Mouse (Mus musculus) heart, embryonic 12.5 days (tissue): ENCODE measurements at regions not wholly inside any gene's neighbourhood (a gene's known extent, or its start where the extent isn't known, plus 50 kb on each side); places are given as distances from the start of the nearest gene placed in this dataset.

Experiments
- ATAC-seq: fragments of 200-750 bp; cut with Nextera tagmentation; 2 replicates; pipeline ENCODE4 v1.8.0; 2017; ENCODE audit warnings: moderate TSS enrichment, moderate library complexity; ENCODE audit not compliant: insufficient number of reproducible peaks, low FRiP score
- H3K27ac ChIP-seq: fragments of 300-500 bp; sonication (generic); 2 replicates; pipeline ENCODE4 v1.5.1; 2016; ENCODE audit warnings: mild to moderate bottlenecking, moderate library complexity; ENCODE audit not compliant: poor library complexity, severe bottlenecking
- H3K27me3 ChIP-seq: fragments of 300-500 bp; sonication (generic); replicated peaks from 2 replicates; pipeline ENCODE4 v1.6.1; 2016; ENCODE audit warnings: mild to moderate bottlenecking, moderate library complexity
- H3K36me3 ChIP-seq: fragments of 300-500 bp; sonication (generic); 2 replicates; pipeline ENCODE4 v1.6.1; 2016; ENCODE audit warnings: mild to moderate bottlenecking, moderate library complexity
- H3K4me1 ChIP-seq: fragments of 300-500 bp; sonication (generic); replicated peaks from 2 replicates; pipeline ENCODE4 v1.6.1; 2016; ENCODE audit warnings: mild to moderate bottlenecking
- H3K4me2 ChIP-seq: fragments of 300-500 bp; sonication (generic); 2 replicates; pipeline ENCODE4 v1.6.1; 2016; ENCODE audit warnings: mild to moderate bottlenecking, moderate library complexity
- H3K4me3 ChIP-seq: fragments of 300-500 bp; sonication (generic); 2 replicates; pipeline ENCODE4 v1.5.1; 2016; ENCODE audit warnings: mild to moderate bottlenecking
- H3K9ac ChIP-seq: fragments of 300-500 bp; sonication (generic); 2 replicates; pipeline ENCODE4 v1.6.1; 2016; ENCODE audit warnings: mild to moderate bottlenecking, moderate library complexity
- H3K9me3 ChIP-seq: fragments of 300-500 bp; sonication (generic); replicated peaks from 2 replicates; pipeline ENCODE4 v1.6.1; 2016; ENCODE audit warnings: mild to moderate bottlenecking, moderate library complexity
- WGBS: fragments of 180-500 bp; shearing (Covaris S2); methylation state at CpG from one replicate; pipeline ENCODE4 v1.1.7; 2016; 5-methylcytosine and 5-hydroxymethylcytosine counted together

GRCm38 (mm10) chr4:40587254-40587653, 115.3 kb downstream of the Tmem215 start:
- no peak overlapping the region for H3K9ac ChIP-seq
- no peaks in the 10 kb centered on the region for H3K36me3 ChIP-seq
- no peaks in the 10 kb centered on the region for H3K27me3 ChIP-seq
- H3K4me2 ChIP-seq, result no peak overlapping the region
- ATAC-seq, result no peak
- no peaks in the 10 kb centered on the region for H3K9me3 ChIP-seq
- H3K27ac ChIP-seq, result no peak overlapping the region
- no peak overlapping the region for H3K4me3 ChIP-seq
- WGBS, result 77% methylated on average over 4 of the region's 4 CpGs
- no peaks in the 10 kb centered on the region for H3K4me1 ChIP-seq

GRCm38 (mm10) chr4:40593806-40594205, 109.2 kb downstream of the Aptx start:
- WGBS, result 53% methylated on average over 5 of the region's 5 CpGs
- ATAC-seq, result no peak
- Histone ChIP-seq H3K4me2 (no peak overlapping the region), H3K4me3 (no peak overlapping the region), H3K4me1 (0 out of 2 replicates have a peak, but pooled peaks cover 3% of the 10 kb centered on the region), H3K36me3 (no peaks in the 10 kb centered on the region), H3K27me3 (no peaks in the 10 kb centered on the region), H3K27ac (0 out of 2 replicates have a peak overlapping the region, but pooled peaks have one; percentile 4), H3K9ac (no peak overlapping the region), H3K9me3 (no peaks in the 10 kb centered on the region)

- Histone ChIP-seq H3K9me3 (0 out of 2 replicates have a peak, but pooled peaks cover 3% of the 10 kb centered on the region), H3K9ac (no peak overlapping the region), H3K4me1 (0 out of 2 replicates have a peak, but pooled peaks cover 3% of the 10 kb centered on the region), H3K4me2 (no peak overlapping the region), H3K36me3 (no peaks in the 10 kb centered on the region), H3K4me3 (no peak overlapping the region), H3K27ac (no peak overlapping the region), H3K27me3 (no peaks in the 10 kb centered on the region)
- ATAC-seq, result no peak
- WGBS, result 35% methylated on average over 5 of the region's 5 CpGs
Measured at GRCm38 (mm10) chr4:40625024-40625423, 78.0 kb downstream of the Aptx start.

GRCm38 (mm10) chr4:40625911-40626310, 77.1 kb downstream of the Aptx start:
- Histone ChIP-seq H3K9me3 (0 out of 2 replicates have a peak, but pooled peaks cover 3% of the 10 kb centered on the region), H3K4me1 (0 out of 2 replicates have a peak, but pooled peaks cover 3% of the 10 kb centered on the region), H3K4me2 (no peak overlapping the region), H3K27me3 (no peaks in the 10 kb centered on the region), H3K9ac (no peak overlapping the region), H3K36me3 (no peaks in the 10 kb centered on the region), H3K4me3 (no peak overlapping the region), H3K27ac (no peak overlapping the region)
- WGBS, result 50% methylated on average over 6 of the region's 6 CpGs
- no peak for ATAC-seq
